Mouse (Mus musculus) adrenal gland, postnatal 10 days (tissue): ENCODE measurements around the gene C5ar1. TPM values are rescaled to one million over a fixed set of nuclear protein-coding genes. Genes with fewer than 3 reads are reported as not detected.
"Not testable (repeated sequence)": the region's sequence is repeated elsewhere in the genome, so short reads cannot be mapped to it uniquely, and the experiment has no call there.

Experiments
- DNase-seq: peaks from one replicate; pipeline ENCODE4 v3.0.0; 2021; ENCODE audit warnings: mixed read lengths
- total RNA-seq, 2 experiments: library from RNA; stranded (reverse); gene quantifications; 2 replicates each; pipeline ENCODE4 v1.2.3; 2021

The C5ar1 gene
- total RNA-seq, 2 experiments from 2014 or later, result 2.7 to 3.9 TPM

DNA sequence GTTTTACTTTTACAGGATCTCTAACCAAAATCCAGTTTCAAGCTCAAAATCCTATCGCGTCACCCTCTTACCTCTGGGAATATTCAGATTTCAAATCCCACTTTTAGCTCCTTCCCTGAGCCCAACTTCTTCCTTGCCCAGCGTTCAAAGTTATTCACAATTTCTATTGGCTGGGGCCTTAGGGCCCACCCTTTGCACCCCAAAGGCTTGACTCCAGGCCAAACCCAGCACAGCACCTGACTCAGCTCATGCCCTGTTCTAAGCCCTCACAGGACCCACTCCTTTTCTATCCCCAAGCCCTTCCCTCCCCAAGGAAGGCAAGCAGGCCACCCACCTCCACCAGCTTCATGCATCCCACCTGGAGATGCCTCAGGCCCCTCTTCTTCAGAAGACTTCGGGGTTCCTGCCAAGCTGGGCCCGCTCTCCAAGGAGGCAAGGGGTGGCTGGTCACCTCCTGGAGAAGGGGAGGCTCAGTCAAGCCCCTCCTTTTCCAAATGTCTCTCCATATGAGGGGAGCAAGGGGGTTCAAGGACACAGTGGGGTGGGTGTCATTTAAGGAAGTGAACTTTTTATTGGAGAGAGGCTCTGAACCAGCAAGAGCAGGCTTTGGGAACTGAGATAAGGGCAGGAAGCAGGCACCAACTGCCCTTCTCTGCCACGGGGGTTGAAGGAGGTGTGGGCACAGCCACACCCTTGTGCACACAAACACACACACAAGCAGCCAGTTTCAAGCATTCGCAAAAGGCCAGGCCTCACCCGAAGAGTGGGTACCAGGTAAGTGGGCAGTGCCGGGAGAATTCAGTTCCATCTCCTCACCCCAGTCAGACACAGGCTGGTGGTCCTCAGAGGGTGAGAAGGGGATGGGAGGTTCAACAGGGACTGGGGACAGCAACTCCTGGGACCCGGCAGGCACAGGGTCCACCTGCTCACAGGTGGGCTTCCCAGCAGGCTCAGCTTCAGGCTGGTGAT is 15.9 kb upstream of the C5ar1 start:
- no peak for DNase-seq

DNA sequence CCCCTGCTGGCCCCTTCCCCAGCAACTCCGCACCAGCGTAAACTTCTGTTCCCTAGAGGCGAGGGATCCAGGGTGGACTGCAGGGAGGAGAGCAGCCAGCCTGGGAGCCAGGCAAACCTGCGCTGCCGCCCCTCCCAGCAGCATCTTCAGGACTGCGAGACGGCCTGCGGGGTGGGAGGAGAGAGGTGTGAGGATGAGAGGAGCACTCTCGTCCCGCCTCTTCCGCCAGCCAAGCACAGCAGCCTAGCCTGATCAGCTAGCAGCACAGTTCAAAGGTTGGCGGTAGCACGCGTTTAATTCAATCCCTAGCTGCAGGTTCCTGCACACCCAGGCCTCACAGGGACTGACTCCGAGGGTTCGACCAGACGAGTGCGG is 14.4 kb upstream of the C5ar1 start:
- DNase-seq, result peak; percentile 72

DNA sequence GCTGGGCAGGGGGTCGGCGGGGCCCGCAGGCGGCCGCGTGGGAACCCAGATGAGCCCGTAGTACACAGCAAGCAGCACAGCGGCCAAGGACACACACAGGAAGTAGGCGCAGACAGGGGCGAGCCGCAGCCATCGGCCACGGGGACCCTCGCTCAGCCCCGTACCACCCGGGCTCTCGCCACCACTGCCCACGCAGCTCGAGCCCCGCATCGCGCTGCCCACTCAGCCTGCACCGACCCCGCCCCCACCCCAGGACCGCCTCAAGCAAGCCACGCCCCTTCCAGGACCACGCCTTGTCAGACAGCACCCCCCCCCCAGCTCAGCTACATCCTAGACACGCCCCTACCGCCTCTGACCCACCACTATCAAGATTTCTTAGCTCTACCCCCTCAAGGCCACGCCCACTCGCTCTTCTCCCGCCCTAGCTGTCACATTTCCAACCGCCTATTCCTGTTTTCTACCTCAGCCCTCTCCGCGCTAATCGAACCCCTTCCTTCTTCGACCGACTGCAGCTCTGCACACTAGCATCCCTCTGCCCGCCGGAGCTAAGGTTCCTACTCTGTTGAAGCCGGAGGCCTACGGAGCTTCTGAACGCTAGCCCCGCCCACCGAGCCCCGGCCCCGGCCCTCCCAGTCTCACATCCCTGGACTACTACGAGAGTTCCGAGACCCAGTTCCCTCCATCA is 13.9 kb upstream of the C5ar1 start, which contains the start of gene Inafm1:
Gene Inafm1, minus strand, starts transcription at position 537 of the 685 bp plus-strand sequence.
- peak; percentile 90 for DNase-seq

- peak; percentile 83 for DNase-seq
Measured at GRCm38 (mm10) chr7:16272681-16273080, 13.3 kb upstream of the C5ar1 start.

- DNase-seq, result no peak
Measured at GRCm38 (mm10) chr7:16271139-16271538, 11.8 kb upstream of the C5ar1 start.

- DNase-seq, result not testable (repeated sequence)
Measured at GRCm38 (mm10) chr7:16266593-16266992, 7.3 kb upstream of the C5ar1 start.

DNA sequence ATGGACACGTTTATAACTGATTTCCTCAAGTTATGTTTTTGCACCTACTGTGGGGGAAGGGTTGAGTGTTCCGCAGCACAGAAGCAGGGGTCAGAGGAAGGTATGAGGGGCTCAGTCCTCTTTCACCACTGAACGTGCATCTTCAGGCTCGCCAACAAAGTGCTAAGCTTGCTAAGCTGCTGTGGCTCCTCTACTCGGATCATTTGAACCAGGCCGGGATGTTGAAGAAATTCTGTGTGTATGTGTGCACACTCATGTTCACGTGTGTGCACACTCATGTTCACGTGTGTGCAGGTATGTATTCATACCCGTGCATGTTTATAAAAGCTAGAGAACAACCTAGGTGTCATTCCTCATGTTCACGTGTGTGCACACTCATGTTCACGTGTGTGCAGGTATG is 6.5 kb upstream of the C5ar1 start:
- no peak for DNase-seq

- DNase-seq, result no peak
Measured at GRCm38 (mm10) chr7:16263843-16264242, 4.5 kb upstream of the C5ar1 start.

DNA sequence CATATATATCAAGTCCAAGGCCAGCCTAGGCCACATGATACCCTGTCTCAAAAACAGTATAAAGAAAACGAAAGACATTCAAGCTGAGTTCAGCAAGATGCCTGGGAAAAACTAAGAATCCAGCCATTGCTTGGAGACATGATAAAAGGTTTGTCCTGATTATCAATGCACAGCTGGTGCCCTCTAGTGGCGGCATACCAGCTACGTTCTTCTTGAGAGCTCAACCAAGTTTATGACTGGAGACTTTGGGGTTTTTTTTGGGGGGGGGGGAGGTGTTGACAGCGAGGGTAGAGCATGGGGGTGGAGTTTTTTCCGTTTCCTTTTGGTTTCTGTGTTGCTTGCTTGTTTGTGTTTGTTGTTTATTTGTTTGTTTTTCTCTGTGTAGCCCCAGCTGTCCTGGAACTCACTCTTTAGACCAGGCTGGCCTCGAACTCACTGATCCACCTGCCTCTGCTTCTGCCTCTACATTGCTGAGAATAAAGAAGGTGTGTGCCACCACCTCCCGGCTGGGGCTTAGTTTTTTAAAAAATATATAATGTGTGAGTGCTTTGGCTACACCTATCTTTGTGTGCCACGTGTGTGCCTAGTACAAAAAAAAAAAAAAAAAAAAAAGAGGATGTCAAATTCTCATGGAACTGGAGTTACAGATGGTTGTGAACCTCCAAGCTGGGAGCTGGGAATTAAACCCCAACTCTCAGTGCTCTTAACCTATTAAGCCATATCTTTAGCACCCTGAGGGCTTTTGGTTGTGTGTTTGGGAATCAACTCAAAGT is 3.9 kb upstream of the C5ar1 start:
- DNase-seq, result peak; percentile 87

DNA sequence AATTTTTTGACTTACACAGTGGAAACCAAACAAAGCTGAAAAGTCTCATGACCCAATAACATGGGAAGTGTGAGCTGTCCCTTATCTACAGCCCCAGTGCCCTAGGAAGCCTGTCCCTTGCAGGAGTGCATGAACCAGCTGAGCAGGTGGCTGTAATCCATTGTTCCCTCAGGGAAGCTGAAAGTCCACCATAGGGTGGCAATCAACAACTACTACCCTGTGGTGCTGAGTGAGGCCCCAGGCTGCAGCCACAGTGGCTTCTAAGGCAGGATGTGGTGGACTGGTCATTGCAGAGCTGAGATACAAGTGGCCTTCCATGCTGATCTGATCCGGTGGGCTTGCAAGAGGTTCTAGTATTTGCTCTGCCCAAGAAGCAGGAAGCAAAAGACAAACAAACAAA is 1.8 kb upstream of the C5ar1 start:
- DNase-seq, result no peak

DNA sequence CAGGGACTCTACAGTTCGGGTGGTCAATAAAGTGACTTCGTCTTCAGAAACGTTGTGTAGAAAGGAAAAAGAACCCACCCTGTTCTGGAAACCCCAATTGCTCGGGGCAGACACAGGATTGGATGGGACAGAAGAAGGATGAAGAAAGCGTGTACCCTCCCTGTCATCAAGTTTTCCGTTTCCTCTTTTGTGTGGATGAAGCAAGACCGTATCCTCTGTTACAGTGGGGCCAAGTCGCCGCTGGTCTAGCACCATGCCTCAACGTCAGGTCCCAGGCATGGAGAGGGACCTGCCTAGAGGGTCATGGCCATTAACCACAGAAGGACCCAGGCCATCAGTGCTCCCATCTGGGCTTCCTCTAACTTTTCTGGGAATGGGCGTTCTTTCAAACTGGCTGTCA is 1.5 kb downstream of the C5ar1 start:
- no peak for DNase-seq

DNA sequence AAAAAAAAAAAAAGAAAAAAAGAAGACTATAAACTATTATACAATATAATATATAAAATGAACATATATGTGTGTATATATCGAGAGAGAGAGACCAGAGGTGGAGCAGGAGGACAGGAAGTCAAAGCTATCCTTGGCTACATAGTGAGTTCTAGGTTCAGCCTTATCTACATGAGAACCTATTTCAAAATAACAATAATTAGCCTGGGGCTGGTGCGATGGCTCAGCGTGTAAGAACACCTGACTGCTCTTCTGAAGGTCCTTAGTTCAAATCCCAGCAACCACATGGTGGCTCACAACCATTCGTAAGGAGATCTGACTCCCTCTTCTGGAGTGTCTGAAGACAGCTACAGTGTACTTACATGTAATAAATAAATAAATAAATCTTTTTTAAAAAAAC is 3.4 kb downstream of the C5ar1 start:
- not testable (repeated sequence) for DNase-seq

DNA sequence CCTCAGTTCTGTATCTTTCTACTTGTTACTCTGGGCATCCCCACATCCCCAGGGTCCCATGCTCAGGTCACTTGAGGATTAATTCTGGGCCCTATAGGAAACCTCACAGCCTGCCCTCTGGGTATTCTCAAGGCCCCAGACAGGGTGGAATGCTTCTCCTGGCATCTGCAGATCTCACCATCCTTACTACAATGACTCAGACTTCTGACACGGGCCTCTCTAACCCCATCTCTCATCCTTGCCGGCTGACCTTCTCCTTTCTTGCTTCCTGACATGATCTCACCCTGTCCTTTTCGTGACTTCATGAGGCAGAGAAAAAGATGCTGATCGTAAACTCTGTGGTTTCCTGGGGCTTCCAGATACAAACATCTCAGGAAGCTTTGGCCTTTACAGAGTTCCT is 5.1 kb downstream of the C5ar1 start:
- DNase-seq, result peak; percentile 27

GRCm38 (mm10) chr7:16250687-16251086 is 8.7 kb downstream of the C5ar1 start:
- no peak for DNase-seq

DNA sequence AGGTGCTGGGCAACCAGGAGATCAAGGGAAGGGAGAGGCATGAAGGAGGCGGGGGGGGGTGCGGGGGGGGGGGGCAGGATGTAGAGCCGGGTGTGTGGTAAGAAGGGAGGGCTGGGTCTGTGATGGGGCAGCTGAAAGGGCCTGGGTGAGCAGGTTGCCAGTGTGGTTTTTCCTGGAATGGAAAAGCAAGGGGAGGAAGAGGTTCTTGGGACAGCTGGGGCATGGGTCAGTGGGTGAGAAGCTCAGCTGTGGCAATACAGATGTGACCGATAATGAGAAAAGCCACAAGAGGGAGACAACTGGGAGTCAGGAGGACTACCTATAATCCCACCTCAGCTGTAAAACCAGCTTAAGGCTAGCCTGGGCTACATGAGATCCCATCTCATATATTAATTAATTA is 13.4 kb downstream of the C5ar1 start:
- DNase-seq, result no peak

GRCm38 (mm10) chr7:16244067-16244466 is 15.3 kb downstream of the C5ar1 start, which contains the start of gene C5ar2:
TSS of gene C5ar2 (minus strand) at chr7:16244154.
- DNase-seq, result no peak

DNA sequence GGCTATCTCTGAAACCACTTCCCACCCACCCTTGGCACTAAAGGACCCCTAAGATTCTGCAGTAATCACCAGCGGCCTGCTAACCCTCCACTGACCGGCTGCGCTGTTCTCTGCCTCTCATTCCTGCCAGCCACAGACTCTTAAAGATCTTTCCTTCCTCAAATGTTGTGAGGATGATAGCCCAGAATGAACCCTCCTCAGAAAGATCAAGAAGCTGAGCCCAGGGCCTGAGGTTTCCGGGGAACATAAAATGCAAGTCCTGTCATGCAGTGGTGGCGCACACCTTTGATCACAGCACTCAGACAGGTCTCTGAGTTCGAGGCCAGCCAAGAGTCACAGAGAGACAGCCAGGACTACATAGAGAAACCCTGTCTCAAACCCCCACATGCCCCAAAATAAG is 17.1 kb downstream of the C5ar1 start:
- no peak for DNase-seq

DNA sequence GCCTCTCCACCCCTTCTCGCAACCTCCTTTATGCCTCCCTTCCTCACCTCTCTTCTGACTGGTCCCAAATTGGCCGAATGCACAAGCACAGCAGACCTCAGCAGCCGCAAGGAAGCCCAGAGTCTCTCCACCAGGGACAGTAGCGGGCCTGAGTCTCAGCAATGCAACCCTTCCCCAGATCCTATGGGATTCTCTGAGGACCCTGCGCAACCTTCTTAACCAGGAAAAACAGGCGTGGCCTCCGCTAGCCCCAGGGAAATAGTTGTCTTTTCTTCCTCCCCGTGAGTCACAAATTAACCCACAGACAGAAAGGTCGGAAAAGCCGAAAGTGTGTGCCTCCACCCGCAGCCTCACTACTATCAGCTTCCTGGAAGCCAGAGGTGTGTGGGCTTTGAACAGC is 17.6 kb downstream of the C5ar1 start:
- no peak for DNase-seq

GRCm38 (mm10) chr7:16240978-16241303 is 18.4 kb downstream of the C5ar1 start:
- no peak for DNase-seq

DNA sequence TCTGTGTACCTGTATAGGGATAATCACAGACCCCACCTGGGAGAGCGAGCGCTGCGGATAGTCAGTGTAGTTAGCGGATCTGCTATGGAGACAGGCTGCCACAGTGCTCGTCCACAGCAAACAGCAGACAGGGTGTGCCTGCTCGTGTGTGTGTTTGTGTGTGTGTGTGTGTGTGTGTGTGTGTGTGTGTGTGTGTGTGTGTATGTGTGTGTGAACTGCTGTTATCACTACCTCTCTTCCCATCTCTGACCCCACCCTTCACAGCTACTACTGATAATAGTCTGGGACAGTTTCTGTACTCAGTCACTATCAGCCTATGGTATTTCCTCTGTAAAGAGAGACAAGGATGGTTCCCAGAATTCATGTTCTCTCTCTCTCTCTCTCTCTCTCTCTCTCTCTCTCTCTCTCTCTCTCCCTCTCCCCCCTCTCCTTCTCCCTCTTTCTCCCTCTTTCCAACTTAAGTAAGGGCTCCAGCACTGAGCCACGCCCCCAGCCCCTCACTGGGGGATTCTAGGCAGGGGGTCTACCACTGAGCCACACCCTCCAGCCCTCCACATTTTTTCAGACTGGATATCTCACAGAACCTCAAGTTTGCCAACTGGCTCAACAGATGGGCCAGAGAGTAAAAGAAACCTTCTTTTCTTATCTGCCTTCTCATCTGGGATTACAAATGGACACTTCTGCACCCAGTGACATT is 18.9 kb downstream of the C5ar1 start:
- no peak for DNase-seq

DNA sequence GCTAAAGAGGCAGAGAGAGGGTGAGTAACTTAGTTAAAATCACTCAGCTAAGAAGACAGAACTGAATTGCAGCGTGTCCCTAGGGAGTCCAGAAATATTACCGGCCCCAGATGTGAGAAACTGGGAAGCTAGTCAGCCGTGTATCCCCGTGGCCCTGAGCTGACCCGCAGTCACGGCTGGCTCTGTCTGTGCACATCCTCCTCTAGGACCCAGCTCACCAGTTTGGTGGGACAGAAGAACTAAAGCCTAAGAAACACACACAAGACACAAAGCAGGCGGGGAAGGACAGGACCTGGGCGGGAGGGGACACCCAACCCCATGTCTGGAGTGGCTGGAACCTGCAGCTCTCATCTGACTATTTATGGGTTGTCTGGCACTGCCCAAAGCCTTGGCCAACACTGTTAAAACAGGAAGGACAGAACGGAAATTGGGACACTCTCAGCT is 19.8 kb downstream of the C5ar1 start:
- DNase-seq, result peak; percentile 42

DNA sequence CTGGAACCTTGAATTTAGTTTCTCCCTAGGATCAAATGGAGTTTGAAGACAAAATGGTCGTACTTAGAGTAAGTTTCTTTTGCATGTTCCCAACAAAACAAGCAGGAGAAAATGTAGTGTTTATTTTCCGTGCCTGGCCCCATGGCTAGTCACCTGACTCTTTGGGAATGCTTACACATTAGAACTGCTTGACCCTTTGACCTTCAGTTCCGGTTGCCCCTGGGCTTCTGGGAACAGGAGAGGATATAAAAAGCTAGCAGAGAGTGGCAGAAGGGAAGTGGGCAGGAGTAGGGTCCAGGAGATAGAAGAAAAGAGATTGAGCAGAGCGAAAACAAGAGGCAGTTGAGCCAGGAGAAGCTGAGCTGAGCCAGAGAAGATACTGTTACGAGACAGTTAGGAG is 29.5 kb downstream of the C5ar1 start:
- DNase-seq, result no peak
